Mouse (Mus musculus) embryonic facial prominence, embryonic 13.5 days (tissue): Measurements from ENCODE around the gene Sox1. TPM values are rescaled to one million over a fixed set of nuclear protein-coding genes. Genes with fewer than 3 reads are reported as not detected.

Source experiments
- ATAC-seq: fragments of 200-750 bp; cut with Nextera tagmentation; 2 replicates; pipeline ENCODE4 v1.8.0; 2017; ENCODE audit warnings: low read depth; ENCODE audit not compliant: insufficient number of reproducible peaks, insufficient read depth, low FRiP score, low TSS enrichment
- H3K27ac ChIP-seq: fragments of 300-500 bp; sonication (generic); 2 replicates; pipeline ENCODE4 v1.5.1; 2015; ENCODE audit warnings: moderate library complexity, mild to moderate bottlenecking, inconsistent platforms
- H3K27me3 ChIP-seq: fragments of 300-500 bp; sonication (generic); 2 replicates; pipeline ENCODE4 v1.6.1; 2015; ENCODE audit warnings: mild to moderate bottlenecking, inconsistent platforms
- H3K36me3 ChIP-seq: fragments of 300-500 bp; sonication (generic); 2 replicates; pipeline ENCODE4 v1.6.1; 2015; ENCODE audit warnings: mild to moderate bottlenecking, inconsistent platforms
- H3K4me1 ChIP-seq: fragments of 300-500 bp; sonication (generic); 2 replicates; pipeline ENCODE4 v1.6.1; 2015; ENCODE audit warnings: inconsistent platforms
- H3K4me2 ChIP-seq: fragments of 300-500 bp; sonication (generic); 2 replicates; pipeline ENCODE4 v1.6.1; 2015; ENCODE audit warnings: moderate library complexity, mild to moderate bottlenecking, inconsistent platforms
- H3K4me3 ChIP-seq: fragments of 300-500 bp; sonication (generic); 2 replicates; pipeline ENCODE4 v1.5.1; 2015; ENCODE audit warnings: mild to moderate bottlenecking, inconsistent platforms
- H3K9ac ChIP-seq: fragments of 300-500 bp; sonication (generic); 2 replicates; pipeline ENCODE4 v1.6.1; 2015; ENCODE audit warnings: mild to moderate bottlenecking, inconsistent platforms
- H3K9me3 ChIP-seq: fragments of 300-500 bp; sonication (generic); 2 replicates; pipeline ENCODE4 v1.6.1; 2016; ENCODE audit warnings: inconsistent platforms
- WGBS: fragments of 180-500 bp; shearing (Covaris S2); methylation state at CpG from one replicate; pipeline ENCODE4 v1.1.7; 2015; ENCODE audit warnings: mixed read lengths; 5-methylcytosine and 5-hydroxymethylcytosine counted together
- polyA plus RNA-seq: library from polyadenylated mRNA; unstranded; fragments of >200 nt; fragmentation: Nextera tagmentation; extraction: Ambion mirVana; gene quantifications from 2 replicates; pipeline ENCODE4 v1.2.1, GENCODE M21; 2015

The Sox1 gene
- polyA plus RNA-seq, 1 experiment from 2014 or later: not detected

GRCm38 (mm10) chr8:12401391-12402270 is 6.5 kb downstream of the Sox1 start:
- no peaks in the 10 kb centered on the region for H3K36me3 ChIP-seq
- H3K4me1 ChIP-seq: peaks cover 18% of the 10 kb centered on the region
- H3K4me2 ChIP-seq: 0 out of 2 replicates have a peak overlapping the region, but pooled peaks have one; percentile 31
- WGBS: under 1% methylated on average over 35 of the region's 35 CpGs
- H3K9me3 ChIP-seq: no peaks in the 10 kb centered on the region
- ATAC-seq: no peak
- peak overlapping the region; percentile 7; the same call in 1 of the 2 replicates for H3K4me3 ChIP-seq
- peaks cover 96% of the 10 kb centered on the region for H3K27me3 ChIP-seq
- no peak overlapping the region for H3K27ac ChIP-seq
- H3K9ac ChIP-seq: no peak overlapping the region

- Histone ChIP-seq H3K27me3 (peaks cover 94% of the 10 kb centered on the region), H3K9me3 (no peaks in the 10 kb centered on the region), H3K27ac (no peak overlapping the region), H3K36me3 (no peaks in the 10 kb centered on the region), H3K4me1 (peaks cover 8% of the 10 kb centered on the region), H3K4me2 (no peak overlapping the region), H3K4me3 (no peak overlapping the region), H3K9ac (no peak overlapping the region)
- 4% methylated on average over 9 of the region's 9 CpGs for WGBS
- ATAC-seq: no peak
Observed at GRCm38 (mm10) chr8:12402709-12403108, 7.6 kb downstream of the Sox1 start.

- WGBS: 13% methylated on average over 10 of the region's 10 CpGs
- no peak for ATAC-seq
- Histone ChIP-seq H3K36me3 (no peaks in the 10 kb centered on the region), H3K27me3 (peaks cover 87% of the 10 kb centered on the region), H3K4me1 (no peaks in the 10 kb centered on the region), H3K4me3 (no peak overlapping the region), H3K27ac (no peak overlapping the region), H3K4me2 (no peak overlapping the region), H3K9me3 (no peaks in the 10 kb centered on the region), H3K9ac (no peak overlapping the region)
Observed at GRCm38 (mm10) chr8:12408020-12408419, 12.9 kb downstream of the Sox1 start.

GRCm38 (mm10) chr8:12409976-12410375 is 14.9 kb downstream of the Sox1 start:
- H3K27ac ChIP-seq: no peak overlapping the region
- no peaks in the 10 kb centered on the region for H3K36me3 ChIP-seq
- no peak overlapping the region for H3K9ac ChIP-seq
- H3K27me3 ChIP-seq: peaks cover 83% of the 10 kb centered on the region
- H3K4me2 ChIP-seq: no peak overlapping the region
- no peaks in the 10 kb centered on the region for H3K4me1 ChIP-seq
- whole genome bisulfite sequencing: 52% methylated on average over 3 of the region's 3 CpGs
- ATAC-seq: no peak
- no peaks in the 10 kb centered on the region for H3K9me3 ChIP-seq
- H3K4me3 ChIP-seq: no peak overlapping the region

- no peak overlapping the region for H3K4me2 ChIP-seq
- H3K9ac ChIP-seq: no peak overlapping the region
- ATAC-seq: no peak
- no peaks in the 10 kb centered on the region for H3K36me3 ChIP-seq
- no peaks in the 10 kb centered on the region for H3K9me3 ChIP-seq
- no peak overlapping the region for H3K4me3 ChIP-seq
- 85% methylated on average over 2 of the region's 2 CpGs for WGBS
- no peak overlapping the region for H3K27ac ChIP-seq
- no peaks in the 10 kb centered on the region for H3K4me1 ChIP-seq
- H3K27me3 ChIP-seq: peaks cover 63% of the 10 kb centered on the region
Observed at GRCm38 (mm10) chr8:12417056-12417455, 22.0 kb downstream of the Sox1 start.

- no peaks in the 10 kb centered on the region for H3K9me3 ChIP-seq
- no peaks in the 10 kb centered on the region for H3K36me3 ChIP-seq
- H3K27ac ChIP-seq: no peak overlapping the region
- no peak overlapping the region for H3K9ac ChIP-seq
- peaks cover 73% of the 10 kb centered on the region for H3K27me3 ChIP-seq
- no peak for ATAC-seq
- WGBS: 83% methylated on average over 2 of the region's 2 CpGs
- H3K4me2 ChIP-seq: no peak overlapping the region
- H3K4me1 ChIP-seq: no peaks in the 10 kb centered on the region
- no peak overlapping the region for H3K4me3 ChIP-seq
Observed at GRCm38 (mm10) chr8:12420537-12420936, 25.4 kb downstream of the Sox1 start.

GRCm38 (mm10) chr8:12425906-12426305 is 30.8 kb downstream of the Sox1 start:
- no peaks in the 10 kb centered on the region for H3K36me3 ChIP-seq
- 88% methylated on average over 8 of the region's 8 CpGs for WGBS
- peaks cover 18% of the 10 kb centered on the region for H3K4me1 ChIP-seq
- H3K9ac ChIP-seq: no peak overlapping the region
- no peak overlapping the region for H3K4me2 ChIP-seq
- H3K27me3 ChIP-seq: peaks cover 89% of the 10 kb centered on the region
- H3K27ac ChIP-seq: no peak overlapping the region
- no peaks in the 10 kb centered on the region for H3K9me3 ChIP-seq
- no peak for ATAC-seq
- no peak overlapping the region for H3K4me3 ChIP-seq

- Histone ChIP-seq H3K4me3 (no peak overlapping the region), H3K4me1 (peaks cover 24% of the 10 kb centered on the region), H3K9me3 (no peaks in the 10 kb centered on the region), H3K36me3 (no peaks in the 10 kb centered on the region), H3K9ac (no peak overlapping the region), H3K27me3 (peaks cover 98% of the 10 kb centered on the region), H3K4me2 (no peak overlapping the region), H3K27ac (no peak overlapping the region)
- no peak for ATAC-seq
- 75% methylated on average over 9 of the region's 9 CpGs for WGBS
Observed at GRCm38 (mm10) chr8:12427346-12427745, 32.3 kb downstream of the Sox1 start.

GRCm38 (mm10) chr8:12427886-12428799 is 33.0 kb downstream of the Sox1 start:
- peaks cover 98% of the 10 kb centered on the region for H3K27me3 ChIP-seq
- H3K27ac ChIP-seq: no peak overlapping the region
- H3K9ac ChIP-seq: no peak overlapping the region
- no peak overlapping the region for H3K4me2 ChIP-seq
- H3K36me3 ChIP-seq: no peaks in the 10 kb centered on the region
- H3K4me1 ChIP-seq: peaks cover 24% of the 10 kb centered on the region
- no peak overlapping the region for H3K4me3 ChIP-seq
- WGBS: 24% methylated on average over 26 of the region's 26 CpGs
- no peak for ATAC-seq
- H3K9me3 ChIP-seq: no peaks in the 10 kb centered on the region

- H3K4me3 ChIP-seq: no peak overlapping the region
- WGBS: 20% methylated on average over 5 of the region's 5 CpGs
- no peak overlapping the region for H3K4me2 ChIP-seq
- no peaks in the 10 kb centered on the region for H3K9me3 ChIP-seq
- no peak overlapping the region for H3K27ac ChIP-seq
- no peaks in the 10 kb centered on the region for H3K36me3 ChIP-seq
- peaks cover 99% of the 10 kb centered on the region for H3K27me3 ChIP-seq
- ATAC-seq: no peak
- no peak overlapping the region for H3K9ac ChIP-seq
- H3K4me1 ChIP-seq: peaks cover 24% of the 10 kb centered on the region
Observed at GRCm38 (mm10) chr8:12428931-12429330, 33.8 kb downstream of the Sox1 start.

GRCm38 (mm10) chr8:12429601-12430172 is 34.6 kb downstream of the Sox1 start:
- WGBS: 10% methylated on average over 9 of the region's 9 CpGs
- no peak for ATAC-seq
- no peaks in the 10 kb centered on the region for H3K36me3 ChIP-seq
- H3K27me3 ChIP-seq: peaks cover 99% of the 10 kb centered on the region
- no peak overlapping the region for H3K27ac ChIP-seq
- no peak overlapping the region for H3K9ac ChIP-seq
- H3K4me3 ChIP-seq: no peak overlapping the region
- H3K4me2 ChIP-seq: 0 out of 2 replicates have a peak overlapping the region, but pooled peaks have one; percentile 41
- H3K9me3 ChIP-seq: no peaks in the 10 kb centered on the region
- peaks cover 24% of the 10 kb centered on the region for H3K4me1 ChIP-seq
